Mouse (Mus musculus): ENCODE measurements around the gene Pds5a.
"Not testable (repeated sequence)": the region's sequence is repeated elsewhere in the genome, so short reads cannot be mapped to it uniquely, and the experiment has no call there.

DNA sequence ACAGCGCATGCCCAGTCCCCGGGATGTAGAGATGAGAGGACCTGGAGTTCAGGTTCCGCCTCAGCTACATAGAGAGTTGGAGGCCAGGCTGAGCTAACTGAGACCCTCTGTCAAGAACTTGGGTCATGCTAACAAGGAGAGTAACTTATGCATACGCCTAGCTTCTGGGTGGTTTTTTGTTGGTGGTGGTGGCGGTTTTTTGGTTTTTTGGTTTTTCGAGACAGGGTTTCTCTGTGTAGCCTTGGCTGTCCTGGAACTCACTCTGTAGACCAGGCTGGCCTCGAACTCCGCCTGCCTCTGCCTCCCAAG is 19.8 kb upstream of the Pds5a start:
- not testable (repeated sequence) for TF ChIP-seq CTCF, POLR2A (IDR thresholded peaks at IDR 0.05; ENCODE audit: extremely low read depth, insufficient read depth, low read length)
